Mouse (Mus musculus) spleen, postnatal 10 days (tissue): ENCODE measurements around the gene Vmn1r5.
"Not testable (repeated sequence)": the region's sequence is repeated elsewhere in the genome, so short reads cannot be mapped to it uniquely, and the experiment has no call there.

Experiments
- DNase-seq, 2 experiments: peaks; one replicate each; pipeline ENCODE4 v3.0.0; 2021 to 2022; ENCODE audit warnings: low spot score in 2 of 2

Vmn1r5 gene

DNA sequence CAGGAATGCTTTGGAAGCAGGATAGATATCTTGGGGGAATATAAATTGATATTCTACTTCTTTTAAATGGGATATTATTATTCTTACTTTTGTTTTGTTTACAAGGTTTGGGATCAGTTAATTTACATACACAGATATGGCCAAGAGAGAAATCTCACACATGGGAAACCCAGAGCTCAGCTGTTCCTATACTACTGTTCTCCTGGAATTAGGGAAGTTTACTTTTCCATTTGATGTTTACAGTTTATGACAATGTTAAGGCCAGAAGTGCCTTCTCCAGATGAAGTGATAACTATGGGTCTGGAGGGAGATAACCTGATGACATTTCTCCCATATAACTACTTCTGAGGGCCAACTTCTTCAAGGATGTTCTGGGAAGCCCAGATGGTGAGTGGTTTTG is at the start of gene Vmn1r5:
TSS of gene Vmn1r5 (plus strand) at position 301 of the 400 bp plus-strand sequence.
- no peak for DNase-seq

GRCm38 (mm10) chr6:56923331-56923725 is 46.7 kb upstream of the Vmn1r5 start:
- peak in 1 of 2 experiments; percentile 62 for DNase-seq

- peak; percentile 91 to 97 for DNase-seq
Measured at GRCm38 (mm10) chr6:56923726-56924707, 46.1 kb upstream of the Vmn1r5 start, which contains the start of the genes Nt5c3 and Vmn1r4. Gene Nt5c3 (minus strand): TSS chr6:56923932. Gene Vmn1r4 (plus strand): TSS chr6:56924015.

DNA sequence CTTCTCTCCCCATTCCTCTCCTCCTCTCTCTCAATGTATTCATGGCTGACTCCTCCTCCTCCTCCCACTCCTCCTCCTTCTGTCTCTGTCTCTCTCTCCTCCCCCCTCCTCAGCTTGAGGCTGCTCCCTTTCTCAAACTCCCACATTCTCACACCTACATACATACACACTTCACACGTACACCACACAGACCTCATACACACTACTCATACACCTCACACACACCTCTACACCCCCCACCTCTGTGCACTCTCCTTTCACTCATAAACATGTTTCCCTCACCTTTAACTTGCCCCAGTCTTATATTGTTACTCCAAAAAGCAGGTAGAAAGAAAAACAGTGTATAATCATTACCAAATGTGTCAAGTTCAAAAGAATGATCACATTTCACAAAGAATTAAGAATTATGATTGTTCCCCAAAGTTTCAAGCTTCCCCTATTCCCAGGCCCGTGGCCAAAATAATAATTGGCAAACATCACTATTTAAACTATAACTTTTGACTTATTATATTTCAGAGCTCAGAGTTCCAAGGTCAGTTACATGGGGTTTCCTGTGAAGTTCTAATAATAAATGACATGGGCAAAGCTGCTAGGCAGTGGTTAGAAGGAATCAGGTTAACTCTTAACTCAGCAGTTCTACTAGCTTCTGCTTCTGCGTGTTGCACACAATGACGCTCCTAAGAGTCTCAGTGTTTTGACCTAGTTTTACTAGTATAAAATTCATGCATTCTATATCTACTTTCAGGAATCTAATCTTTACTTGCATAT is 38.2 kb upstream of the Vmn1r5 start:
- no peak for DNase-seq

DNA sequence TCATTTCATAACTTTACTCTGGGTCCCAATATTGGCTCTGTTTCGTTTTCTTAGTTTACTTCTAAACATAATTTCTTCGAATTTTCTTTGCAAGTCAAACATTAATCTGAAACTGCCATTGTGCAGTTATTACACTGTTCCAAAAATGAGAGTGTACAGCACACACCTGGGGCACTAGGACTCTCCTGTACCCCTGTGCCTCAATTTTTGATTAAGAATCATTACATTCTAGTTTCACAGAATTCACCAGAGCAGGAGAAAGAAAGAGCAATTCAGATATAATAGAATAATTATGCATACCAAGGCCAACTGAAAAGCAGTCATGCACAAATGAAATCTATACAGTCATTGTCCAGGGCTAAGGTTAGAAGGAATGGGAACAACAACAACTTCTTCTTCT is 37.6 kb upstream of the Vmn1r5 start:
- no peak for DNase-seq

- no peak for DNase-seq
Measured at GRCm38 (mm10) chr6:56934366-56934765, 35.7 kb upstream of the Vmn1r5 start.

DNA sequence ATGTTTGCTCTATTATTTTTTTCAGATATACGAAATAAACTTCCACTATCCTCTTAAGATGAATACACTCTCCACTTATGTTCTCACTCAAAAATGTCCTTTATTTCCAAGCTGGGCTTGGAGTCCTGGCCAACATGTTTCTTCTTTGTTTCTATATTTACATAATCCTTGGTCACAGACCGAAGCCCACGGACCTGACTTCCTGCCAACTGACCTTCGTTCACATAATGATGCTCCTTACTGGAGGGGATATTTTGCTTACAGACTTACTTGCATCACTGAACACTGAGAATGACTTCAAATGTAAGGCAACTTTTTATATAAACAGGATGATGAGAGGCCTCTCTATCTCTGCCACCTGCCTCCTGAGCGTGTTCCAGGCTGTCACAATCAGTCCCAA is 13.6 kb upstream of the Vmn1r5 start:
- no peak for DNase-seq

GRCm38 (mm10) chr6:56996943-56997342 is 26.9 kb downstream of the Vmn1r5 start, which contains the start of gene Vmn1r6:
Gene Vmn1r6 (plus strand): TSS chr6:56997243.
- DNase-seq = no peak

GRCm38 (mm10) chr6:57025224-57025623 is 55.2 kb downstream of the Vmn1r5 start, which contains the start of gene Vmn1r7:
Gene Vmn1r7 (minus strand): TSS chr6:57025324.
- DNase-seq = not testable (repeated sequence)

DNA sequence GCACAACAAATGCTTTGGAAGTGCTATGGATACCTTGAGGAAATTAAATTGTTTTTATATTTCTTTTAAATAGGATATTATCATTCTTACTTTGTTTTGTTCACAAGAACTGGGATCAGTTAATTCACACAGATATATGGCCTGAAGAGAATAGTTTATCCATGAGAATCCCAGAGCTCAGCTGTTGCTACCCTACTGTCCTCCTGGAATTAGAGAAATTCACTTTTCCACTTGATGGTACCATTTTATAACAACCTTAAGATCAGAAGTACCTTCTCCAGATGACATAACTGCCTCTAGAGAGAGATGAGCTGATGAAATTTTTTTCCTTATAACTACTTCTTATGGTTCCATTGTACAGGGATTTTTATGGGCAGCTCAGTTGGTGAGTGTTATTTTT is 61.9 kb downstream of the Vmn1r5 start, which contains the start of gene Vmn1r8:
TSS of gene Vmn1r8 (plus strand) at position 301 of the 400 bp plus-strand sequence.
- no peak for DNase-seq

DNA sequence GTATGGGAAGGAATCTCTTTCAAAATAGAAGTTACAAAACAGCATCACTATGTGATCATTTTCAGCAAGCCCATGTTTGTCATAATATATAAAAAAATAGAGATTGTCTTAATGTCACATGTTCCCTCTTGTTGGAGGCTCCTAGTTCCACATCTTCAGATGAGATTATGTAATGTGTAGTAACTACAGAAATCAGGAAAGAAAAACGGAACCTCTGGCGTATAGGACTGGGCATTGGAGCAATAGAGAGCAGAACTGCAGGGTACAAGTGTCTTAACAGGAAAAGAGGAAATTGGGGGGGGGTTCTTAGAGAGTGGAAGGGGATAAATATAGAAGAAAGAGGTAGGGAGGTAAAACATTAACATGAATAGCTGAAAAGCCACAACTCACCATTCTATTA is 64.6 kb downstream of the Vmn1r5 start:
- no peak for DNase-seq
